Mouse (Mus musculus): ENCODE results near the gene 9130213A22Rik. TPM values are rescaled to one million over a fixed set of nuclear protein-coding genes. Genes with fewer than 3 reads are reported as not detected.
A peak's percentile ranks its signal among the peaks of the same experiment; 100 is the strongest.

The 9130213A22Rik gene
- polyA plus RNA-seq, 1 experiment from 2014 or later, result 0.27 TPM

- Histone ChIP-seq H3K4me1 (peaks cover 35% of the 10 kb centered on the region), H3K36me3 (replicated peaks) (peaks cover 9% of the 10 kb centered on the region; the same call in 1 of the 2 replicates), H3K9ac (no peak overlapping the region; the same call in 1 of the 2 replicates), H3K4me3 (0 out of 2 replicates have a peak overlapping the region, but pooled peaks have one; percentile 66), H3K27me3 (replicated peaks) (no peaks in the 10 kb centered on the region), H3K27ac (peak overlapping the region; percentile 91), H3K9me3 (no peaks in the 10 kb centered on the region), H3K4me2 (peak overlapping the region; percentile 95)
- 72% methylated on average over 2 of the region's 2 CpGs for WGBS
- no peak for ATAC-seq (replicated peaks)
Measured at GRCm38 (mm10) chr11:69087597-69087996, 34.8 kb downstream of the 9130213A22Rik start.

GRCm38 (mm10) chr11:69087082-69087481, 35.3 kb downstream of the 9130213A22Rik start:
- Histone ChIP-seq H3K36me3 (replicated peaks) (peaks cover 9% of the 10 kb centered on the region; the same call in 1 of the 2 replicates), H3K4me2 (no peak overlapping the region), H3K27me3 (replicated peaks) (no peaks in the 10 kb centered on the region), H3K4me3 (no peak overlapping the region), H3K27ac (0 out of 2 replicates have a peak overlapping the region, but pooled peaks have one; percentile 14), H3K9ac (no peak overlapping the region), H3K4me1 (peaks cover 33% of the 10 kb centered on the region), H3K9me3 (no peaks in the 10 kb centered on the region)
- WGBS, result 54% methylated on average over 4 of the region's 4 CpGs
- ATAC-seq (replicated peaks), result no peak

- H3K9me3 ChIP-seq, result no peaks in the 10 kb centered on the region
- no peak overlapping the region for H3K9ac ChIP-seq
- no peak overlapping the region for H3K4me2 ChIP-seq
- no peaks in the 10 kb centered on the region for H3K27me3 ChIP-seq (replicated peaks)
- H3K4me1 ChIP-seq, result peaks cover 33% of the 10 kb centered on the region
- H3K4me3 ChIP-seq, result no peak overlapping the region
- WGBS, result 78% methylated on average over 6 of the region's 6 CpGs
- ATAC-seq (replicated peaks), result no peak
- no peak overlapping the region for H3K27ac ChIP-seq
- peaks cover 9% of the 10 kb centered on the region; the same call in 1 of the 2 replicates for H3K36me3 ChIP-seq (replicated peaks)
Measured at GRCm38 (mm10) chr11:69086390-69086789, 36.0 kb downstream of the 9130213A22Rik start.

DNA sequence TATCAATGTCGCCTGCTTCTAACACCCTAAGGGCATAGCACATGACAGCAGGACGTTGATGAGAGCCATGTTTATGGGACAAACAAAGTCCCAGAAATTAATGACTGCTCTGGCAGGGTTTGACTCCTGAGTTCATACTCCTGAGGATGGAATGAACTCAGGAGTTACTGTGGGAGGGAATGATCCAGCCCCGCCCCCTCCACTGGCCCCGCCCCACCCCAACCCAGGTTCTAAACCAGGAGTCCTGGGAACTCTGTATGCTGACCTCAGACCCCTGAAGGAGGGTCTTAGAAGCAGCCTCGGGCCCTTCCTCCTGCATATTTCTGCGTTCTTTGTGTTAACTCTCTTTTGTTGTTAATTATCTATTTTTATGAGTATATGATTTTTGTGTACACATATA, 36.8 kb downstream of the 9130213A22Rik start:
- H3K27me3 ChIP-seq (replicated peaks), result no peaks in the 10 kb centered on the region
- no peak overlapping the region for H3K27ac ChIP-seq
- WGBS, result 71% methylated on average over 6 of the region's 6 CpGs
- peaks cover 26% of the 10 kb centered on the region for H3K4me1 ChIP-seq
- peaks cover 9% of the 10 kb centered on the region; the same call in 1 of the 2 replicates for H3K36me3 ChIP-seq (replicated peaks)
- H3K4me2 ChIP-seq, result no peak overlapping the region
- H3K9ac ChIP-seq, result no peak overlapping the region
- no peaks in the 10 kb centered on the region for H3K9me3 ChIP-seq
- ATAC-seq (replicated peaks), result no peak
- H3K4me3 ChIP-seq, result no peak overlapping the region

DNA sequence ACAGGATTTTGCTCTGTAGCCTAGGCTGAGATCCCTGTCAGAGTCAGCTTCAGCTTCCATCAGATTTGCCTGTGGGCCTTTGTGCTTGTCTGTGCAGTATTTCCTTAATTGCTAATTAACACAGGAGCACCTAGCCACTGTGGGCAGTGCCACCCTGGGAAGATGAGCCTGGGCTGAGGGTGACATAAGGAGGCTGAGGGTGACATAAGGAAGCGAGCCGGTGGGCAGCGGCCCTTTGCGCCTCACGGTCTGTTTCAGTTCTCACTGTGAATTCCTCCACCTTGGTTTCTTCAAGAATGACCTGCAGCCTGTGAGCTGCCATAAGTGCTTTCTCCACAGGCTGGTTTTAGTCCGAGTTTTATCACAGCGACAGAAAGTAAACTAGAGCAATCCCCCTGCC, 40.8 kb downstream of the 9130213A22Rik start:
- Histone ChIP-seq H3K36me3 (replicated peaks) (no peaks in the 10 kb centered on the region), H3K27ac (no peak overlapping the region), H3K9me3 (no peaks in the 10 kb centered on the region), H3K27me3 (replicated peaks) (no peaks in the 10 kb centered on the region), H3K4me2 (no peak overlapping the region), H3K4me1 (no peaks in the 10 kb centered on the region), H3K9ac (no peak overlapping the region), H3K4me3 (no peak overlapping the region)
- WGBS, result 89% methylated on average over 7 of the region's 7 CpGs
- ATAC-seq (replicated peaks), result no peak

GRCm38 (mm10) chr11:69080855-69081222, 41.5 kb downstream of the 9130213A22Rik start:
- no peaks in the 10 kb centered on the region for H3K4me1 ChIP-seq
- ATAC-seq (replicated peaks), result no peak
- H3K27me3 ChIP-seq (replicated peaks), result no peaks in the 10 kb centered on the region
- no peak overlapping the region for H3K9ac ChIP-seq
- no peaks in the 10 kb centered on the region for H3K36me3 ChIP-seq (replicated peaks)
- no peaks in the 10 kb centered on the region for H3K9me3 ChIP-seq
- 91% methylated on average over 8 of the region's 8 CpGs for WGBS
- H3K27ac ChIP-seq, result no peak overlapping the region
- H3K4me2 ChIP-seq, result no peak overlapping the region
- H3K4me3 ChIP-seq, result no peak overlapping the region

DNA sequence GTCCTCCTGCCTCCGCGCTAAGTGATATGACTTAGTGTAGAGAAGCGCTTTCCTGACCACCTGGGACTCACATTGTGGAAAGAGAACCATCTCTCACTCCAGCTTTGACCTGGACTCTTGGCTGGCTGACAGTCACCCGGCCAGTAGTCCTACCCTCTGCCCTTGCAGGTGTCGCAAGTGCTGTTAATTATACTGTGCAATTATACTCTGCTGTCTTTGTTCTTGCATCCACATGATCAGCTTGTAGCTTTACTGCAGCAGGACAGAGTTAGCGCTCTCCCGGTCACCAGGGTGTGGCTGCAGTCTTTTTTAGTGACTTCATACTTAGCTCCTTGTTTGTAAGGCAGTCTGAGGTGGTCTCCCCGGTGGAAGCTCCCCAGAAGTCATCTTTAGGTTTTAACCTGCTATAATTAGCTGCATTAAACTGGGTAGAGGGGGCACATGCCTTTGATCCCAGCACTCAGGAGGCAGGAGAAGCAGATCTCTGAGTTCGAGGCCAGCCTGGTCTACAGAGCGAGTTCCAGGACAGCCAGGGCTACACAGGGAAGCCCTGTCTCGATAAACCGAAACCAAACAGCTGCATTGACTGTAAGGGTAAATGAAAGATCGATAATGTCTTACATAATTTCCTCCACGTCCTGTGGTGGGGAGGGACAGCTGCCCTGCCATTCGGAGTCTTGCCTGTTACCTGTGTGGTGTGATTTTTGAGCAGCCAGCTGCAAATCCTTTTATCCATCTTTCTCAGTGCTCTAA, 42.1 kb downstream of the 9130213A22Rik start:
- 88% methylated on average over 15 of the region's 15 CpGs for WGBS
- Histone ChIP-seq H3K27ac (no peak overlapping the region), H3K4me1 (no peaks in the 10 kb centered on the region), H3K9me3 (no peaks in the 10 kb centered on the region), H3K36me3 (replicated peaks) (no peaks in the 10 kb centered on the region), H3K4me3 (no peak overlapping the region), H3K4me2 (no peak overlapping the region), H3K27me3 (replicated peaks) (no peaks in the 10 kb centered on the region), H3K9ac (no peak overlapping the region)
- ATAC-seq (replicated peaks), result no peak

GRCm38 (mm10) chr11:69078805-69079438, 43.5 kb downstream of the 9130213A22Rik start:
- ATAC-seq (replicated peaks), result no peak
- Histone ChIP-seq H3K27me3 (replicated peaks) (no peaks in the 10 kb centered on the region), H3K27ac (no peak overlapping the region), H3K9ac (no peak overlapping the region), H3K4me3 (no peak overlapping the region), H3K4me1 (peaks cover 5% of the 10 kb centered on the region; the same call in 1 of the 2 replicates), H3K36me3 (replicated peaks) (no peaks in the 10 kb centered on the region), H3K9me3 (no peaks in the 10 kb centered on the region), H3K4me2 (no peak overlapping the region)
- 80% methylated on average over 5 of the region's 5 CpGs for WGBS

DNA sequence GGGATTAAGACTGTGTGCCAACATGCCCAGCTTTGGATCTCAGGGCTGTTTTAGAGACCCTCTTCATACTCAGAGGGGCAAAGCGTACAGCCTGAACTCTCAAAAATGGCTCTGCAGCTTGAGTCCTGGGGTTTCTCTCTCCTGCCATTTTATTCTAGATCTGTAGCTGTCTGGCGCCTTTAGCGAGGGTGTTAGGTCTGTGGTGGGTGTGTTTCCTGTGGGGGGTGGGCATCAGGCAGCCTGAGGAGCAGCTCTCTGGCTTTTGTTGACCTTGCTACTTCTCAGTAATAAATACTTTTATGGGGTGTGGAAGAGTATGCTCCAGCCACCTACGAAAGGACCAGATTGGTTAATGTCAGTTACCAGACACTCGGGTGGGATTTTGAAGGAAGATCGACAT, 44.3 kb downstream of the 9130213A22Rik start:
- Histone ChIP-seq H3K4me1 (peaks cover 11% of the 10 kb centered on the region), H3K9me3 (no peaks in the 10 kb centered on the region), H3K36me3 (replicated peaks) (no peaks in the 10 kb centered on the region), H3K27me3 (replicated peaks) (no peaks in the 10 kb centered on the region), H3K9ac (no peak overlapping the region), H3K4me2 (no peak overlapping the region), H3K4me3 (no peak overlapping the region), H3K27ac (no peak overlapping the region)
- ATAC-seq (replicated peaks), result no peak
- 83% methylated on average over 6 of the region's 6 CpGs for WGBS

GRCm38 (mm10) chr11:69077316-69077715, 45.1 kb downstream of the 9130213A22Rik start:
- Histone ChIP-seq H3K9ac (no peak overlapping the region), H3K27ac (no peak overlapping the region), H3K36me3 (replicated peaks) (no peaks in the 10 kb centered on the region), H3K4me3 (no peak overlapping the region), H3K9me3 (no peaks in the 10 kb centered on the region), H3K4me2 (no peak overlapping the region), H3K4me1 (peaks cover 16% of the 10 kb centered on the region), H3K27me3 (replicated peaks) (no peaks in the 10 kb centered on the region)
- ATAC-seq (replicated peaks), result no peak
- WGBS, result 86% methylated on average over 9 of the region's 9 CpGs

DNA sequence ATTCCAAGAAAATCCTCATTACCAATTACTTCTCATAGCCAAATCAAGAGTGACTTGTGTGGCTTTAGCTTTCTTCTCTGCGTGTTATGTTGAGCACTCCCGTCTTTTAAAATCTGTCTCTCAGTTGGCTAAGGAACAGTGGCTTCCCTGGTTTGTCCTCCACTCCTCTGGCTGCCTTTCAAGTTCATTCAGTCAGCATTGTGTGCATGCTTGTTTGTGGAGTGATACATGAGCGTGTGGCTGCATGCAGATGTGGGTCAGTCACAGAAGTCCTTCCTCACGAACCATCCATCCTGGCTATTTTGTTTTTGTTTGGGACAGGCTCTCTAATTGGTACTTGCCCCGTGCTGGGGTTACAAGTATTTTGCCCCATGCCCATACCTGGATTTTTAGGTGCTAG, 45.8 kb downstream of the 9130213A22Rik start:
- Histone ChIP-seq H3K27ac (no peak overlapping the region), H3K9ac (no peak overlapping the region), H3K36me3 (replicated peaks) (no peaks in the 10 kb centered on the region), H3K27me3 (replicated peaks) (no peaks in the 10 kb centered on the region), H3K4me1 (peaks cover 23% of the 10 kb centered on the region), H3K4me3 (no peak overlapping the region), H3K9me3 (no peaks in the 10 kb centered on the region), H3K4me2 (no peak overlapping the region)
- no peak for ATAC-seq (replicated peaks)
- WGBS, result 71% methylated on average over 5 of the region's 5 CpGs

- H3K27me3 ChIP-seq (replicated peaks), result no peaks in the 10 kb centered on the region
- no peak overlapping the region for H3K4me2 ChIP-seq
- no peak overlapping the region for H3K27ac ChIP-seq
- peaks cover 30% of the 10 kb centered on the region for H3K4me1 ChIP-seq
- no peak overlapping the region for H3K4me3 ChIP-seq
- no peak overlapping the region for H3K9ac ChIP-seq
- ATAC-seq (replicated peaks), result no peak
- WGBS, result 42% methylated on average over 9 of the region's 9 CpGs
- H3K36me3 ChIP-seq (replicated peaks), result no peaks in the 10 kb centered on the region
- no peaks in the 10 kb centered on the region for H3K9me3 ChIP-seq
Measured at GRCm38 (mm10) chr11:69075764-69076479, 46.5 kb downstream of the 9130213A22Rik start.
